Mouse (Mus musculus): ENCODE measurements around the gene 1700028P14Rik.

1700028P14Rik gene

DNA sequence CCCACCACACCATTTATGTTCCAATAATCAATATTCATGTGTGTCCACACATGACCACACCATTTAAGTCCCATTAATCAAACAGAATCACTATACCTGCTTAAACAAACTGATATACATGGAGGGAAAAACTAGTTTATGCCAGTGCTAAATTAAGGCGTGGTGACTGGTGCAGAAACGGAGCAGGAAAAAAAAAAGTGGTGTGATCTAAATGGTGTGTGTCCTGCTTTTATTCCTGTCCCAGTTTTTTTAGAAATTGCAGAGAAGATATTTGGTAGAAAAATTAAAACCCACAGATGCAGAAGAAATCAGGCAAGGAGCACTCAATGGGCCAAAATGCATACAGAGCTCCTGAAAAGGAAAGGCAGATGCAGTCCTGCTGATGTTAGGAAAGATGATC, 44.7 kb downstream of the 1700028P14Rik start:
- no peak for DNase-seq (ENCODE audit: low spot score)

DNA sequence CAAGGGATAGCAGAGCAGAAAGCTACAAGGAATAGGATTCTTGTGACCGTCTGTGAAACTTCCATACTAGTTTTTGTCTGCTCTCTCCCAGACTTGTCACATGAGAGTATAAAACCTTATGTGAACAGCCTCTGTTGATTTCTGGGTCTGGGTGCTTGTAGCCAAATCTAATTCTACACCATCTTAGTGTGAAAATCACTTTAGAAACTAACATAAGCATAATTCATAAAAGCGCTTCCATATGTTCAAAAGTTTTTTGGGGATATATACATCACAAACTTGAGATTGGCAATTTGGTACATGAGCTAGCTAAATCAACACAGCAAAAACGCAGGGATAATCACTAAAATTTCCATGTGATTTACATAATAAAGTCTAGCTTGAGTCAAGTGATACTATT, 57.7 kb downstream of the 1700028P14Rik start:
- DNase-seq (ENCODE audit: low spot score) = no peak

DNA sequence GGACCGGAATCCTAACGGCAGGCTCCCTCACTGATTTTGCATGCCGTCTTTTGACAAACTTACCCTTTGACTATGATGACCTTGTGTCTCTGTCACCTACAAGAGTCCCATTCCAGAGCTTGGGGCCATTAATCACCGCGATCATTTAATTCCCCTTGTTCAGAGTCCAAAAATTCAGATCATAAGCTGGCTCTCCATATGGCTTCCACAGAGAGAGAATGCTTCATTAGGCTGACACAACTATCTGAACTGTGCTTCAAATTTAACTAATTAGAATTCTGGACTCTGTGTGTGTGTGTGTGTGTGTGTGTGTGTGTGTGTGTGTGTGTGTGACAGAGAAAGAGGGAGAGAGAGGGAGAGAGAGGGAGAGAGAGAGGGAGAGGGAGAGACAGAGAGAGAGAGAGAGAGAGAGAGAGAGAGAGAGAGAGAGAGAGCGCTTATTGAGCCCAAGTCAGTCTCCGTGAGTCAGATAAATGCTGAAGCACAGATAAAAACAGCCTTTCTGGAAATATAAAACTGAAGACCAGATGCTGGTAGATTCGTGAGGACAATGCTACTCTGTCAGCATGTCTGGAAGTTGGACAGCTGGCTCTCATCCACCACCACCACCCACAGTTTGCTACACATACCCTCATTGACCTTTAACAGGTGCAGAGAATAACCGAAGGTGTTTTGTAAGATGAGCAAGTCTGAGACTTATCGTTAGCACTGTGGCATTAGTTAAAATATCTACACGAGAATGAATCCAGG, 73.8 kb downstream of the 1700028P14Rik start:
- DNase-seq (ENCODE audit: low spot score) = no peak

DNA sequence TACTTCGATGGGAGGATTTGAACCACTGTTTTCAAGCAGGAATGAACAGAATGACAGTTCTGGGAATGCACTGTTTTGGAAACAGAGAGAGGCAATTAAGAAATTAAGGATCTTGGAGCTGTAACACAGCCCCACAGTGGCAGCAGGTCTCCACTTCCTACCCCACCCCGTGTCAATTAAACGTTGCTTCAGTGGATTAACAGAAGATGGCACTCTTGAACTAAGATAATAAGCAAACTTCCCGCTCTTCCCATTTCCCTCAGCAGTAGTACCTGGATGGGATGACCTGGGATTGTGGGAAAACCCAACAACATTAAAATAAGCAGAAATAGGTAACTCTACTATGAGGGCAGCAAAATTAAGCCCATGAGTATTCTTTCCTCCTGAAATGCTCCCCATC, 75.9 kb downstream of the 1700028P14Rik start:
- no peak for DNase-seq (ENCODE audit: low spot score)

DNA sequence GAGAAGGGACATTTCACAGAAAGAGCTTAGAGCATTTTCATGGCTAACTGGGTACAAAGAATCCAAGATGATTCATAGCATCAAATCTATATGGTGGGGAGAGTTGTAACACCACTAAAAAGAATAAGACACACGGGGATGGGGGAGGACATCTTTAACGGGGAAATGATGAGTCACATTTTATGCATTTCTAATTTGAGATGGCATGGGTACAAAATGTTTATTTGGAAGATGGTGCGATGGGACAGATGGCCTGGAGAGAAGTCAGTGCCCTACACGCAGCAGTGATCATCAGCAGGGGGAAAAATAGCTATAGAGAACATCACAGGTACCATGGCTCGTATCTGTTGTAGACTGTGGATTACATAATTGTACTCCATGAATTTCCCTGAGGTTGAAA, 88.9 kb downstream of the 1700028P14Rik start:
- no peak for DNase-seq (ENCODE audit: low spot score)

DNA sequence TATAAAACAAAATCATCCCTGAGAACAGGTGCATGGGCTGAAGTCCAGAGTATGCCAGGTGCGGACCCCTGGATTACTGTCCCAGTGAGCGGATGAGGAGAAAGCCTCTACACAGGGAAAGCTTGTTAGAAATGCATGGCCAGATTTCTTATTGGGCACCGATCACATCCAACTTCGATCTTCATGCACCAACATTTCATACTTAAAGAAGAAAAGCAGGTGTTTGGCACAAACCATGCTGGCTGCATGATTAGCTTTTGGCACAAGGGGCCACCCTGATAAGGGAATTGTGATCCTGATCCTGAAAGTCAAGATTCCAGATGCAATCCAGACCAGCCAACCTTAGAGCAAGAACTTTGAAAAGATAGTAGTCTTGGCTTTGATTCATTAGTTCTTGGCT, 90.0 kb downstream of the 1700028P14Rik start:
- DNase-seq (ENCODE audit: low spot score) = no peak

DNA sequence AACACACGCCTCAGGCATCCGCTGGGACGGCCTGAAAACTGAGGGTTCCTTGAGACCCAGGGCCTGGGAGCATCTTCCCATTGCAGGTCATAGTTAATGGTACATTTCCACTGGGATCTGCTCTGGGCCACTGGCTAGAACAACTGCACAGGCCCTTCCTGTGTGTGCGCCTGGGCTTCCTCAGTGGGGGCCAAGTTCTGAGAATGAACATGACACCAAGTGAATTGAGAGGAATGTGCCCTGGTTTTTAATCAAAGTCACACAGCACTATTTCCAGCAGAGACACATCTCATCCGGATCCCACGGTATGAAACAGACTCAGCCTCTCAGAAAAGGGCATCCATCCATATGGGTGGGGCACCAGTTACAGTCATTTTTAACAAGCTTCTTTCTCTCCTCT, 90.6 kb downstream of the 1700028P14Rik start:
- no peak for DNase-seq (ENCODE audit: low spot score)

DNA sequence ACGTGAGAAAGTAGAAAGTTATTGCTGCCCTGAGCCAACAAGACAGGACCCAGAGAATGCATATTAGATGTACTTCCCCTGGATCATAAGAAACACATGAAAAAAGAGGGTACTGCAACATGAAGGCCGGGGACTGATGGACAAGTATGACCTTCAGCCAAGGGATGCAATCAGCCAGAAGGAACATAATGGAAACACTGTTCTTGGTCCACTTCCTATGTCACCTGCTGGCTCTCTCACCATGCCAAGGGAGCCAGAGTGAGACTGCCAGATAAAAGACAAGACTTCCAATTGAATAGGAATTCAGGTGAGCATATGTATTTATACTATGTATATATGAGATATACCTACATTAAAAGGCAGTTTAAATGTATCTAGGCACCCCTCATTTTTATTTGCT, 99.2 kb downstream of the 1700028P14Rik start:
- no peak for DNase-seq (ENCODE audit: low spot score)

DNA sequence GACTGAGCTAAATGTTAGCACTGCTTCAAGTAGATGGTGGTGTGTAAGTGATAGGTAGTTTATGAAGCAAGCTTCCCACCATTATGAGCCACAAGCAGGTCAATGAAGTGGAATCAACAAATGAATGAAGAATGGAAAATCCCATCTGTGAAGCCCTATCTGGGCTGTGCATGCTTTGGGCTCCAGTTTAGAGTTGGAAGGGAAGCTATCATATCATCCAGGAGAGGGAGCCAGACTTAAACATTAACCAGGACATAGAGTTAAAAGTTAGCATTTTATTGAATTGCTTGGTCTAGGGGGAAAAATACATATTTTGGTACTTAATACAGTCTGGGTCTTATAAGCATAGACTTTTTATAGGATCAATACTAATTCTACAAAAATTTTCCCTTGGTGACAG, 107.0 kb downstream of the 1700028P14Rik start:
- no peak for DNase-seq (ENCODE audit: low spot score)

DNA sequence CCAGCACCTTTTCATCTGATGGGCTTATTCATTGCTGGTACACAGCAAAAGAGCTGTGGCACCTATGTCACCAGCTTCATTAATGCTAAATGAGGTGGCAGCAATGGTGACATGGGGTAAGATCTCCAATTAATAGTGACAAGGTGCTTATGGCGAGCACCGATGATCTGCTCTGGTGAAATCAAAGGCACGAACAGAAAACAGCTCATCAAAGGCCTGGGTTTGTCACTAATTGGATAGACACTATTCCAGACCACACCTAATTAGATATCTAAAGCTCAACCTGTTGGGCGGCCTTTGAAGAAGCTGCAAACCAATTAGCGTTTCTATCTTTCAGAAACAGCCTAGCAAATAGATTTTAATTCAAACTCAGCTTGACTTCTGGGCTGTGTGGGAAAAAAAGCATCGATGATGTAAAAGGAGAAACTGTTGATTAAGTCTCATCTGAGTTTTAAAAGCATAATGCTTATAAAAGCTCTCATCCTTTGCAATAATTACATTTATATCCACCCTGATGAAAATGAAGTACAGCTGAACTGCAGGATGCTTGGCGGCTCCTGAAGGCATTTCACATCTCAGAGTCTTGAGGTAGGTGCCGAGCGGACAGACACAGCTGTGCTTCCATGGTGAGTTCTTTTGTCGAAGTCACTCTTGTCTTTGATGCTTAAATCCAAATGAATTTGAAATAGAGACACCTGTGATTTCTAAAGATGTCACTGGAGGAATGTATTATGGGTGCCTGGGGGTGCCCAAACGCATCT, 109.2 kb downstream of the 1700028P14Rik start:
- no peak for DNase-seq (ENCODE audit: low spot score)

DNA sequence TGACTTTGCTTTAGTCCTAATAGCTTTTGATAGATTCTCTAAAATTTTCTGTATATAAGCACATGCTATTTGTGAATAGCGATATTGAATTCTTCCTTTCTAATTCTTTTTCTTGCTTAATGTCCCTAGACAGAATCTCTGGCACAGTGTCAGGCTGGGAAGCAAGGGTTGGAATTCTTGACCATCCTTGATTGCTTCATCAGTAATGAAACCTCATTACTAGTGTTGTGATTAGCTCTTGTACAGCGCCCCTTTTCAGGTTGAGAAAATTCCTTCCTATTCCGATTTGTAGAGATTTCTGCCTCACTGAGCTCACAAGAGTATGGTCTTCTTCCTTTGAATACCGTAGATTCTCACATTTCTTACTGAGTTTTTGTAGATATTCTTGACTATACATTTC, 109.9 kb downstream of the 1700028P14Rik start:
- no peak for DNase-seq (ENCODE audit: low spot score)

DNA sequence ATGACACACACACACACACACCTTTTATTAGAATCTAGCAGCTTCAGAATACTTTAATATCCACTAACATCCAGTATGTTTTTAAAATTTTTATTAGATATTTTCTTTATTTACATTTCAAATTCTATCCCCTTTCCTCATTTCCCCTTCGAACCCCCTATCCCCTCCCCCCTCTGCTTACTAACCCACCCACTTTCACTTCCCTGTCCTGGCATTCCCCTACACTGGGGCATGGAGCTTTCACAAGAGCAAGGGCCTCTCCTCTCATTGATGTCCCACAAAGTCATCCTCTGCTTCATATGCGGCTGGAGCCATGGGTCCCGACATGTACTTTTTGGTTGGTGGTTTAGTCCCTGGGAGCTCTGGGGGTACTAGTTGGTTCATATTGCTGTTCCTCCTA, 116.9 kb downstream of the 1700028P14Rik start:
- DNase-seq (ENCODE audit: low spot score) = no peak

DNA sequence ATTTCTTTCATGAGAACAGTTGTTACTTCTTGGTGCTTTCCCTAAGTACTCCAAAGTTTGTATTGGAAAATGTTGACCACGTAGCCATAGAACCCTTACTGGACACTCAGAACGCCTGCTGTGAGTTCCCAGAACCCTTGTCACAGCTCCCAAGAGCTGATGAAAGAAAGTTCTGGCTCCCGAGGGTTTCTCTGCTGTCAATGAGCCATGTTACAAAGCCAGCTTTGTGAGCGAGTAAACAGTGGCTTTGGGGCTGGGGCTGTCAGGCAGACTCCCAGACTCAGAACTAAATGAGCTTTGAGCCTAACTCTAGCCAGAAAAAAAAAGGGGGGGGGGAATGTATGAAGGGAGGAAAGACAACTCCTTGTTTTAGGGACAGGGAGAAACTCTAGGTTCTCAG, 120.7 kb downstream of the 1700028P14Rik start:
- DNase-seq (ENCODE audit: low spot score) = no peak

DNA sequence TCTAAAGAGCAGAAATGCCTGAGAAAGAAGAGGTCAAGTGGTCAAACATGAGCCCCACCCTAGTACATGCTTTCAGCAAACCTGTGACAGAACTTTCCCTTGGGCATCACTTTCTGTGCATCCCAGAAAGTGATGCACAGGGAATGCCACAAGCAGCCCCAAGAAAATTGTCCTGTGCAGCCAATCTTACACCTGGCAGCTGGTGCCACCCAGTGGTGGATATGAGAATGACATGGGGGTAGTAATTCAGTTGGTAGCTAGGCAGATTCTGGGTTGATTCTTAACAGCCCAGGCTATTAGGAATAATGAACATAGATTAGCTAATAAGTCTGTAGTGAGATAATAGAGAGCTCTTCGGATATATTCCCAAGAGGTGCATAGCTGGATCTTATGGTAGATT, 128.9 kb downstream of the 1700028P14Rik start:
- DNase-seq (ENCODE audit: low spot score) = peak; percentile 26

DNA sequence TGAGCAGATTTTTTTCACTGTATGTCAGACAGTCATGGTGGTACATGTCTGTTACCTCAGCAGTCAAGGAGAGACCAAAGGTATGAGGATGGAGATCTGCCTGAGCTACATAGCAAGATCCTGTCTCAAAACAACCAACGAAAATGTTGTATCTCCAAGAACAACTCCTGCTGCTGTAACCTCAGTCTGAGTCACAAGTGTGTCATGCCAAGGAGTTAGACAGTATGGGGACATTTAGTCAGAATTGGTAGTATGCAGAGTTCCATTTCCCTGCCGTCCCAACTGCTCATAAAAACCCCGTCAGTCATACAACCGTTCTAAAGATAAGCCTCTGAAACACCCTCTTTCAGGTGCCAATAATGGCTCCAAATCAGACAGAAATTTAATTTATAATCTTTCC, 130.8 kb downstream of the 1700028P14Rik start:
- DNase-seq (ENCODE audit: low spot score) = no peak

DNA sequence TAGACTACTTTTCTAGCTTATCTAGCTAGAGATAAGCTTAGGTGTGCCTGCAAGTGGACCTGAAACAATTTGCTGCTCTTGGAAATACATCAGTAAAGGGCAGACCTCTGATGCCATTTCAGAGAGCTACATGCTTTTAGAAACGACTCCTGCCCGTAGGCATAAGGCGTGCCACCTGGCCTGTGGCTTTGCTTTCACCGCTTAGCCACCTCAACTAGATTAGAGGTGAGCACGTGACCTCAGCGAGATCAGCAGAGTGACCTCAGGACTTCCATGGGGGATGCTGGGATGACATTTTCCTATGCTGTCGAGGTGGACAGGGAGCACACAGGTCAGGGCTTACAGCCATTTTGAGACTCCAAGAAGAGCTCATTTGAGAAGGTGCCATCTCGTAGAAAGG, 131.5 kb downstream of the 1700028P14Rik start:
- DNase-seq (ENCODE audit: low spot score) = no peak

DNA sequence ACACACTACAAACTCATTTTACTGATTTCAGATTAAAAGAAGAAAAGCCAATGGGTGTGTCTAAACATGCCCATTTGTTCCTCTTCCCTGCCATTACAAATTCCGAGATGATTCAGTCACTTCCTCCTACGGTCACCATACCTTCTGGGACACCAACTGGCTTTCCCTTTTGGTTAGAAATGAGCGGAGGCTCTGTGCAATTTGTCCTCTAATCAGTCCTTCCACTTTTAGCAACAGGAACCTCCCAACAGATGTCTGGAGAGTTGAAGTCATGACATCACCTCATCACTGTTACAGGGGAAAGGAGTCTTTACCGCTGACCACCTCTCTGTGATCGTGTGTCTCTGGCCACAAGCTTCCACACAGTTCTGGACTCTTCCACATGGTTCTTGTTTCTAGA, 132.0 kb downstream of the 1700028P14Rik start:
- DNase-seq (ENCODE audit: low spot score) = no peak

DNA sequence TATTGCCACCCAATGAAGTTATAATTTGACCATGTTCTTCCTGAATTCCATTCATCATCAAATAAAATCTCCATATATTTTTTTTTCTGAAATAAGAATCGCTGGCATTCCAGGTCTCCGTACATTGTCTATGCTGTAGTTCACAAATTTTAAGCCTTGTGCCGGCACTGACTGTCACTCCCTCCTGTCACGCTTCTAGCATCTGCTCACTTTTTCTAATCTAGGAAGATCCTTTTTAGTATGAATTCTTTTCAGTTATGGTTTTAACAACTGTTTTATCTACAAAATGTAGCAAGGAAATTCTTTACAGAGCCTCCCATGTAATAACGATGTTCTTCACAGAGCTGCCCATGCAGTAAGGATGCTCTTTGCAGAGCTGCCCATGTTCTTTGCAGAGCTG, 134.1 kb downstream of the 1700028P14Rik start:
- no peak for DNase-seq (ENCODE audit: low spot score)

DNA sequence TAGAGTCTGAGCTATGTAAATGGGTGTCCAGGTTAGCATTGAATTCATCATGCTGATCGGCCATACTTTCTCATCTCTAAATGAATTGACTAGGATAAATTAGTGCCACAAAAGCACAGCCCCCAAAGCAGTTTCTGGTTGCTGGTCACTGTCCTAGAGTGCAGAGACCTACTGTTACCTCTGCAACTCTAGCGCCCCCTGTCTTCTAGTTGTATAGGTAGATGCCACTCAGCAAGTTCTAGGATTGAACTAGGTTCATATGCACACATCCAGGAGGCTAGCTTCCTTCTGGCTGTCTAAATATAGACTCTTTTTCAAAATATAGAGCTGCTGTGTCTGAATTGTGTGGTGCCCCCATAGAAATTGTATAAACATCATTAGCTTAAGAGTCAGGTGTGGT, 141.3 kb downstream of the 1700028P14Rik start:
- no peak for DNase-seq (ENCODE audit: low spot score)

Data from urinary bladder, postnatal 10 days (tissue).